Mouse (Mus musculus) megakaryocyte, embryonic 14.5 days (primary cell): ENCODE measurements around the gene Fer.

Experiments used
- FLI1 ChIP-seq: IDR thresholded peaks from 2 replicates; pipeline ENCODE4 v1.6.1; 2012; ENCODE audit warnings: low read length, inconsistent platforms, mixed read lengths
- GATA1 ChIP-seq: IDR thresholded peaks from 3 replicates; pipeline ENCODE4 v1.6.1; 2012; ENCODE audit warnings: mixed read lengths, low read length, inconsistent platforms, borderline replicate concordance

GRCm38 (mm10) chr17:63826767-63827166, 36.1 kb upstream of the Fer start:
- TF ChIP-seq GATA1 (no peak), FLI1 (no peak)
